Mouse (Mus musculus) liver, postnatal 0 days (tissue): ENCODE measurements around the gene Zfp704. TPM values are rescaled to one million over a fixed set of nuclear protein-coding genes. Genes with fewer than 3 reads are reported as not detected.

Source experiments
- ATAC-seq: fragments of 200-750 bp; cut with Nextera tagmentation; 2 replicates; pipeline ENCODE4 v1.8.0; 2017; ENCODE audit warnings: mild to moderate bottlenecking, moderate library complexity
- DNase-seq: peaks from one replicate; pipeline ENCODE4 v3.0.0-alpha.2; 2016
- H3K27ac ChIP-seq: fragments of 300-500 bp; sonication (generic); 2 replicates; pipeline ENCODE4 v1.5.1; 2014; ENCODE audit warnings: antibody characterized with exemption, moderate library complexity, mild to moderate bottlenecking, low read depth
- H3K27me3 ChIP-seq: fragments of 300-500 bp; sonication (generic); 2 replicates; pipeline ENCODE4 v1.6.1; 2014; ENCODE audit warnings: low read length, control low read depth, mixed read lengths; ENCODE audit not compliant: insufficient read depth
- H3K36me3 ChIP-seq: fragments of 300-500 bp; sonication (generic); replicated peaks from 2 replicates; pipeline ENCODE4 v1.6.1; 2014; ENCODE audit warnings: mild to moderate bottlenecking, control low read depth, low read length, moderate library complexity, mixed read lengths; ENCODE audit not compliant: insufficient read depth
- H3K4me1 ChIP-seq: fragments of 300-500 bp; sonication (generic); 2 replicates; pipeline ENCODE4 v1.6.1; 2014; ENCODE audit warnings: antibody characterized with exemption, mild to moderate bottlenecking, control low read depth; ENCODE audit not compliant: insufficient read depth
- H3K4me2 ChIP-seq: fragments of 300-500 bp; sonication (generic); 2 replicates; pipeline ENCODE4 v1.6.1; 2014; ENCODE audit warnings: low read depth, mild to moderate bottlenecking, low read length, moderate library complexity, mixed read lengths
- H3K4me3 ChIP-seq: fragments of 300-500 bp; sonication (generic); 2 replicates; pipeline ENCODE4 v1.5.1; 2014; ENCODE audit warnings: low read depth, low read length
- H3K9ac ChIP-seq: fragments of 300-500 bp; sonication (generic); replicated peaks from 2 replicates; pipeline ENCODE4 v1.6.1; 2014; ENCODE audit warnings: mild to moderate bottlenecking, moderate library complexity
- H3K9me3 ChIP-seq: fragments of 300-500 bp; sonication (generic); 2 replicates; pipeline ENCODE4 v1.6.1; 2016; ENCODE audit warnings: mild to moderate bottlenecking, control low read depth, low read length, mixed read lengths
- CTCF ChIP-seq: sonication (generic); IDR thresholded peaks from 2 replicates; pipeline ENCODE4 v1.5.1; 2016; ENCODE audit warnings: antibody characterized with exemption, low read depth
- EP300 ChIP-seq: IDR thresholded peaks from 2 replicates; pipeline ENCODE4 v1.6.1; 2016; ENCODE audit warnings: antibody characterized with exemption, low read depth, mild to moderate bottlenecking
- WGBS: fragments of 180-500 bp; shearing (Covaris S2); extraction: QIAGEN DNeasy Blood & Tissue Kit; methylation state at CpG from one replicate; pipeline ENCODE4 v1.1.7; 2014; ENCODE audit not compliant: insufficient replicate concordance; 5-methylcytosine and 5-hydroxymethylcytosine counted together
- polyA plus RNA-seq: library from polyadenylated mRNA; unstranded; fragments of >200 nt; fragmentation: Nextera tagmentation; extraction: Ambion mirVana; gene quantifications from 2 replicates; pipeline ENCODE4 v1.2.1, GENCODE M21; 2015

Gene Zfp704
- polyA plus RNA-seq, 1 experiment from 2014 or later: 0.94 TPM

DNA sequence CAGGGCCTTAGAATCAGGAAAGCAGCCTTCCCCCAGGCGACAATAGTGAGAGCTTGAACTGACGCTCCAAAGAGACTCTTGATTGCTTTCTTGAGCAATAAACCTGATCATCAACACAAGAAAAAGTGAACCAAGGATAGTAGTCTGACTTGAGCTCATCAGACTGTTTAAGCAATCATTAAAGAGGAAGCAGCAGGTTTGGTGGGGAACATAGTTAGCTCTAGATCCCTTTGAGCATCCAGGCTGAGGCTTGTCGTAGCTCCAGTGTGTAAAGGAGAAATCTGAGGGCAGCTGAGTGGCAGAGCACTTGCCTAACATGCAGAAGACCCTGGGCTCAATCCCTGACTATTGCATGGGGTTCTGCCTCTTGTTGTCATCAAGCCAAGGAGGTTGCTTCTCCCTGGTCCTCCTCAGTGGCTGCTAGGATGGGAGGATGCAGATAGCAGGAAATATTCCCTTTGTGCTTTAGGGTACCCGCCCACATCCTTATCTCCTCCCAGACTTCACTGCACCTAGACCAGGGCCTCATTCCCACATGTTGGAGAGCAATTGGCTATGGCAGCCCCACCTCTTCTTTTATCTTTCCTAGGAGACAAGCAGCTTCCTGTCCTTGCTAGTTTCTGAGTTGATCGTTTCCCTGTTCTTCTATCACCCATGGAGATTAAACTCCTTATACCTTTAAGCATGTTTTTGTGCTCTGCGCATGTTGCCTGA, 9.8 kb upstream of the Zfp704 start:
- WGBS: 49% methylated on average over 6 of the region's 6 CpGs
- H3K27me3 ChIP-seq: no peaks in the 10 kb centered on the region
- no peaks in the 10 kb centered on the region for H3K9me3 ChIP-seq
- H3K4me1 ChIP-seq: no peaks in the 10 kb centered on the region
- no peak overlapping the region for H3K4me2 ChIP-seq
- H3K36me3 ChIP-seq: no peaks in the 10 kb centered on the region
- no peak for TF ChIP-seq CTCF
- no peak for TF ChIP-seq EP300
- H3K9ac ChIP-seq: no peak overlapping the region
- ATAC-seq (no peak), DNase-seq (no peak)
- no peak overlapping the region for H3K27ac ChIP-seq
- H3K4me3 ChIP-seq: no peak overlapping the region

DNA sequence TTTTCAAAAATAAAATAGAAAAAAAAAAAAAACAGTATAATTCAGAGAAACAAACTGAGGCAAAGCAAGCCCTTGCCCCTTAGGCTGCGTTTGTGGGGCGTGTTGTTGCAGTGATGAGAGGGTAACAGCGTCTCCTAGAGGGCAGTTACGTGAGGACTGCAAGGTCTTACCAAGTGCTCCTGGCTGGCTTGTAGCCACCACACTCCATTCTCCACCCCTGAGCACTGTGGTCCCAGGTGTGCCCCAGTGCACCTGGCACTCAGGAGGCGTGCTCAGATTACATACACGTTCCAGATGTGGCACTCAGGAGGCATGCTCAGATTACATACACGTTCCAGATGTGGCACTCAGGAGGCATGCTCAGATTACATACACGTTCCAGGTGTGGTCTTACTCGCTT, 7.2 kb upstream of the Zfp704 start:
- Histone ChIP-seq H3K27me3 (no peaks in the 10 kb centered on the region), H3K4me2 (no peak overlapping the region), H3K9me3 (no peaks in the 10 kb centered on the region), H3K4me3 (no peak overlapping the region), H3K9ac (no peak overlapping the region), H3K36me3 (no peaks in the 10 kb centered on the region), H3K27ac (no peak overlapping the region), H3K4me1 (no peaks in the 10 kb centered on the region)
- DNase-seq: no peak
- TF ChIP-seq EP300 (no peak), CTCF (0 out of 2 replicates have a peak, but pooled peaks have one; percentile 18)
- no peak for ATAC-seq
- WGBS: 77% methylated on average over 9 of the region's 9 CpGs

DNA sequence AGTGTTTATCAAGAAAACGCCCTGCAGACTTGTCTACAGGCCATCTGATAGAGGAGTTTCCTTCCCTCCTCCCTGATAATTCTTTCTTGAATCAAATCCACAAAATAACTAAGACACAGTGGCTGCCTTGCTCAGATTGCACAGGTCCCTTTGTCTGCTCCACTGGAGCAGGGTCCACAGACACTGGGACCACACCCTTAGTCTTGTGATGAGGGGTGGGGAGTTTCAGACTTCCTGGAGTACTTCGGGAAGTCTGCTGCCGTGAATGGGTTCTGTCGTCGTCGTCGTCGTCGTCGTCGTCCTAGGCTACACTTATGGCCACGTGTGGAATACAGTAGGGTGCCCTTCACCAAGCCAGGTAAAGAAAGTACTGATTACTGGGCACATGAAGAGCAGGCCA, 4.8 kb upstream of the Zfp704 start:
- Histone ChIP-seq H3K9ac (no peak overlapping the region), H3K4me1 (no peaks in the 10 kb centered on the region), H3K36me3 (no peaks in the 10 kb centered on the region), H3K27me3 (no peaks in the 10 kb centered on the region), H3K27ac (no peak overlapping the region), H3K9me3 (no peaks in the 10 kb centered on the region), H3K4me2 (no peak overlapping the region), H3K4me3 (no peak overlapping the region)
- no peak for DNase-seq
- TF ChIP-seq CTCF: no peak
- TF ChIP-seq EP300: no peak
- ATAC-seq: no peak
- 73% methylated on average over 12 of the region's 12 CpGs for WGBS

DNA sequence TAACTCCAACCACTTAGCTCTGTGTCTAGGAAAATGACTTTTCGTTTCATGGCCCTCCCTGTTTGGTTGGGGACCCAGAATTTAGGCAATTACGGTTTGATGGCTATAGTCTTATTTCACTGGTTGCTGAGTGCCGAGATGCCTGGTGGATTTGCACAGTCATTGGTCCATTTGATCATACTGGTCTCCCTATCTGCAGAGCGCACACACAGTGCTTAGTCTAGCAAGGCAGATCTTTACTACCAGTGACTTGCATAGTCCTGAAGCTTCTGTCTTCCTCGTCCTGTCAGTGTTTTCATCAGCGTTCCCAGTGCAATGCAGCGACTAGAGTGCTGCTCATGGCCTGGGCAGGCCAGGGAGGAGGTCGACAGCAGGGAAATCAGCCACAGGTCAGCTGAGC, 4.1 kb upstream of the Zfp704 start:
- Histone ChIP-seq H3K4me2 (no peak overlapping the region), H3K9ac (no peak overlapping the region), H3K27ac (no peak overlapping the region), H3K4me3 (no peak overlapping the region), H3K9me3 (no peaks in the 10 kb centered on the region), H3K27me3 (no peaks in the 10 kb centered on the region), H3K36me3 (no peaks in the 10 kb centered on the region), H3K4me1 (no peaks in the 10 kb centered on the region)
- no peak for ATAC-seq
- TF ChIP-seq EP300 (no peak), CTCF (no peak)
- no peak for DNase-seq
- 53% methylated on average over 8 of the region's 8 CpGs for WGBS

DNA sequence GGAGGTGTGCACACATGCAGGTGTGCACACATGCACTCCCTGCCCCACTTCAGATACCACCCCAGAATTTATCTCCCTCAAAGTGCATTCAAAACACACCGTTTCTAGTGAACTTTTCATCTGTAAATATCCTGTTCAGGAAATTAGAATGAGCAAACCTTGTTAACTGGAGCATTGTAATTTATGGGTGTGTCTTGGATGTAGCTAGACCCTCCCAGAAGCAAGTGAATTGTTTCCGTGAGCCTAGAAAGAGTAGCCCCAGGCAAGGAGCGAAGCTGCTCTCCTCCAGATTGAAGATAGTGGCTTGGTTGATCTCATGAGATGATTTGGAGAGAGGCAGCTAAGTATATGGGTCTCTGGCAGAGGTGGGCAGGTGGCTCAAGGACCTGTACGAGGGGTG, 1.3 kb upstream of the Zfp704 start:
- TF ChIP-seq EP300 (no peak), CTCF (no peak)
- DNase-seq (no peak), ATAC-seq (no peak)
- Histone ChIP-seq H3K4me1 (peaks cover 3% of the 10 kb centered on the region; the same call in 1 of the 2 replicates), H3K27ac (no peak overlapping the region), H3K4me3 (no peak overlapping the region), H3K4me2 (no peak overlapping the region), H3K27me3 (no peaks in the 10 kb centered on the region), H3K9me3 (no peaks in the 10 kb centered on the region), H3K36me3 (no peaks in the 10 kb centered on the region), H3K9ac (no peak overlapping the region)
- 60% methylated on average over 4 of the region's 4 CpGs for WGBS

DNA sequence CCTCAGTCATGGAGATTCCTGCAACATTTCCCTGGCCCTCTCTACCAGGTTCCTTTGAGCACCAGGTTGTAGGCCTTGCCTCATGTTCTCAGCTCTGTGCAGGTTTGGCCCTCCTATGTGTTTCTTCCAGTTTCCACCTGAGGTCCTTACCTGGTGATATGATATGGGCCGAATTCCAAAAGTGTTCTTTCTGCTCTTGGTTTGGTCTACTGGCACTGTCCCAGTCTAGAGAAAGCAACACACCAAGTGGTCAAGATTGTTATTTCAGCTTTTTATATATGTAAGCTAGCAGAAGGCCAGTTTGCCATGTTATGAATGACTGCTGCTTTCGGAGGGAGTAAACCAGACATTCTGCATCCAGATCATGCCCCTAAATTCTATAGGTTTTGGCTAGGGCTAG, 541 bp upstream of the Zfp704 start:
- WGBS: 71% methylated on average over 2 of the region's 2 CpGs
- no peak for ATAC-seq
- no peak for TF ChIP-seq CTCF
- TF ChIP-seq EP300: no peak

More for the DNA sequence above, 541 bp upstream of the Zfp704 start:
- H3K9ac ChIP-seq: no peak overlapping the region
- no peak overlapping the region for H3K27ac ChIP-seq
- no peak for DNase-seq
- H3K4me1 ChIP-seq: peaks cover 5% of the 10 kb centered on the region; the same call in 1 of the 2 replicates
- H3K36me3 ChIP-seq: no peaks in the 10 kb centered on the region
- no peaks in the 10 kb centered on the region for H3K9me3 ChIP-seq
- H3K4me2 ChIP-seq: peak overlapping the region; percentile 93
- H3K27me3 ChIP-seq: no peaks in the 10 kb centered on the region
- H3K4me3 ChIP-seq: no peak overlapping the region
